Mouse (Mus musculus): Measurements from ENCODE around the gene Osbp2. TPM values are rescaled to one million over a fixed set of nuclear protein-coding genes. Genes with fewer than 3 reads are reported as not detected.

Gene Osbp2
- total RNA-seq, 2 experiments from 2014 or later: 1.1 to 1.3 TPM

DNA sequence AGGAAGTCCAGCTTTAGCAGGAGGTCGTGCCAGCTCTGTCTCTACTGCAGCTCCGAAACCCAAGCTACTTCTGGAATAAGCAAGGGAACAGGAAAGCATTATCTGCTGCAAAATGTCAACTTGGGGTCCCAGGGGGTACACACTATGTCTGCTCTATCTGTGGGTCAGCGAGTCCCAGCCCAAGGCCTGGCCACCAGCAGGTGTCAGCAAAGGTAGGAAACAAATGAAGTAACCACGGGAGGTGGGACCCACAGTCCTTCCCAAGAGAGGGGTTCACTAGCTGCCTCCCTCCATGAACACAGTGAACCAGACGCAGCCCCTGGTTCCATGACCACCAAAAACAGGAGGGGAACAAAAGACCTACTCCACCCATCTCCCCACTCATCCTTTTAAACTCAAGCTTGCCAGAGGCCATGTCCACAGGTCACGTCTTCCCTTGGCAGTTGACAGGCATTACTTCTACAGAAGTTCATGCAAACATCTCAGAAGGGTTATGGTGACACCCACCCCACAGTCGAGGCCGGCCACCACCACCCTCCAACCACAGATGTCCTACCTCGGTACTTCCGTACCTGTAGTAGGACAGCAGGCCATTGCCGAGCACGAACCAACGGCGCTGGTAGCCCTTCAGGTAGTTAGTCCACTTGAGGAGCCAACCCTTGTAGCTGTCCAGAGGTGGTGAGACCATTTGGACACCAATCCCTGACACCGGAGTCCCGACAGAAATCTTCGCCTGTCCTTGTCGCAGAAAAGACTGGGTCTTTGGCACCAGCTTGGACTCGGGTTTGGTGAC lies 846 bp downstream of the Osbp2 start:
- DNase-seq (ENCODE audit: low spot score): no peak

DNA sequence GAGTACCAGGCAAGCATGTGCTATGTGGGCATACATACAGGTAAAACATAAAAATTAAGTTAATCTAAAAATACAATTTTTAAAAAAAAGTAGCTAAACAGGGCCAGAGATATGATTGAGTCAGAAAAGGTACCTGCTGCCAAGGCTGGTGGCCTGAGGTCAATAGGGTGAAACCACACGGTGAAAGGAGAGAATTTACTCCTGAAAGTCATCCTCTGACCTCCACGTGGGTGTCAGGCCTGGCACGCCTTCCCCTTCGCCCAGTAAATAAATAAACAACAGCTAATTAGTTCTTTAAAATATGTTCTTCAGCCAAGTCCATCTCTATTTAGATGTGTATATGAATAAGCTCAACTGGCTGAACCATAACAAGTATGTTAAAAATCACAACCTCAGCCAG lies 3.3 kb downstream of the Osbp2 start:
- DNase-seq (ENCODE audit: low spot score): no peak

DNA sequence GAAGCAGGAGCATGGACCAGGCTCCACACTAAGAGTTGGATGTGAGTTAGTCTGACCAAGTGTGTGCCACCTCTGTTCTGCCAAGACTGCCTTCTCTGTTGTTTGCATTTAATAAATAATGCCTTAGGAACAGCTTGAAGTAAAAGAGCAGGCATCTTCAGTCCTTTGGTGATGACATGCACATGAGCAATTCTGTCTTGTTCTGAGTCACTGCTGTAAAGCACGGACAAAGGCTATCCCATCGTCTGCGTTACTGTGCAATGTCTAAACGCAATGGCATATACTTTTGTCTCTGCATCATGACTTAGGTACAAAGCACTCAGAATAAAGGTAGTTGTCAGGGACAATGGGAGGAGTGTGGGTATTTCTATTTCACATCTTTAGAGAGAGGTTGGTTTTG lies 3.9 kb downstream of the Osbp2 start:
- no peak for DNase-seq (ENCODE audit: low spot score)

DNA sequence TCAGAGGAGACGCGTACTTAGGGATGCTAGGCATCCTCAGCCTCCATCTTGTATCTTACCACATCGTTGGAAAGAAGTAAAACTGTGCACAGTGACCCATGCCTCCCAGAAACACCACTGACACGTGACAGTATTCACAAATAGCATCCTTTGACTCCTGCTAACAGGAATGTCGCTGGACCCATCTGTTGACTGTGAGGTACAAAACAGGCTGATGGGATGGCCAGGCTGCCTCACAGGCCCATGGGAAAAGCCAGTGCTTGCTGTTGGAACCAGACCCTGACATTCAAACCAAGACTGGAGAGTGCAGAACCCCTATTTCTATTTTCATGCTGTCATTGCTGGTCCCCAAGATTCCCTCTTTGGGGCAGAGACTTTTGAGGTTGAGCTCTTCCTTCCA lies 5.8 kb downstream of the Osbp2 start:
- no peak for DNase-seq (ENCODE audit: low spot score)

DNA sequence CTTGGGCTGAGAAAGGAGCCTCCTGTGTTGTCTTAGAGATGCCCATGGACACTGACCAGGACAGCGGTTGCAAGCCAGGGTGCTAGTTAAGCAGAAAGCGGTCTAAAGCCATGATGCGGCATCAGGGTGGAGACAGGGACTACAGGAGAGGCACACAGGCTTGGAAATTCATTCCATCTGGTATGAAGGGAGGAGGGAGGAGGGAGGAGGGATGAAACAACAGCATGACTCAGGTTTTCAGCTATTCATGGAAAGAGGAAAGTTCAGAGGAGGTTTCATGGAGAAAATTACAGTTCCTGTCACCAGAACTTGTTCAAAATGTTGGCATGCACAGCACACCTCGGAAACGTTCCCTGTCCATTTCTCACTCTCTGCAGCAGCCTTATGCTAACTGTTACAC lies 7.9 kb downstream of the Osbp2 start:
- no peak for DNase-seq (ENCODE audit: low spot score)

DNA sequence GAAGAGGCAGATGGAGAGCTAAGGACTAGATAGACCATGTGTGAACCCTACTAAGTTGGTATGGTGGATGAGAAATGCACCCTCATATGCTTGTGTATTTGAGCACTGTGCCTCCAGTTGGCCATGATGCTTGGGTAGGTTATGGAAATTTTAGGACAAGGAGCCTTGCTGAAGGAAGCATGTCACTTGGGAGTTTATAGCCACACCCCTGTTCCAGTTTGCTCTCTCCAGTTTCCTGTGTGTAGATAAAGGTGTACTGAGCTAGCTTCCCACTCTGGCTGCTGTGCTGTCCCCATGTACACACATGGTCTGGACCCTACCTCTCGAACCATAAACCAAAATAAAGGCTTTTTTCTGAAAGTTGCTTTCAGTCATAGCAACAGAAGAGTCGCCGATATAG lies 9.5 kb downstream of the Osbp2 start:
- no peak for DNase-seq (ENCODE audit: low spot score)

DNA sequence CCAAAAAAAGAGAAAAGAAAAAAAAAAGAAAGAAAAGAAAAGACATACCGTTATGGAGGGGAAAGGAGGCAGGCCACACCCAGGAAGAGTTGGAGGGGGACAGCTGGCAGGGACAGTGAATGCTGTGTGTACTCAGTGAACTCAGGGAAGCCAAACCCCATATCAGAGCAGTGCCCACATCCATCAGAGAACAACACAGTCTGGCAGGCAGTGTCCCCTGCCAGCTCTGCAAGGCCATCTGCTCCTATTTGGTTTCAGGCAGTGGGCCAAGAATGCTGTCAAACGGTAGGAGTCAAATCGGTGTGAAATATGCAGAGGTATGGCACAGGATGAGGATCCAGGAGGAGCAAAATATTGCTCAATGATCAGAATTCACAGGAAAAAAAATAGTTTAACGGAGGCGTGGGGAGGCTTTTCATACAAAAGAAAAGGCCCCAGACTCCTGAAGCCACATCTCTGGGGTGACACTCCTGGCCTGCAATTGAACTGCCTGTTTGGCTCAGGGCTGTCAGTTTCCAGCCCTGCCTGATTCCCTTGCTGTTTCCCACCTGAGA lies 10.1 kb downstream of the Osbp2 start:
- DNase-seq (ENCODE audit: low spot score): peak; percentile 17

DNA sequence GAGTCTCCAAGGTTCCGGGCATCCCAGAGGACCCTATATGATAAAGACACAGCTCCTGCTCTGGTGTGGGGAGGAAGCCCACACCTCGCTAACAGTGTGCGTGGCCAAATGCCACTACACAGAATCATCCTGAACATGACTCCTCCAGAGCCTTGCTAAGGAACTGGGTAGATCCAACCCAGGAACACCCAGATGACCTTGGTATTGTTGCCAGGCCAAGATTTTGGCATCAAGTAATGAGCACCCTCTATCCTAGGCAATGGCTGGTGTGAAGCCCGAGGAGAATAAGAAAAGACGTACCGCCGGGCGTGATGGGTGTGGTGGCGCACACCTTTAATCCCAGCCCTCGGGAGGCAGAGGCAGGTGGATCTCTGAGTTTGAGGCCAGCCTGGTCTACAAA lies 10.7 kb downstream of the Osbp2 start:
- DNase-seq (ENCODE audit: low spot score): no peak

DNA sequence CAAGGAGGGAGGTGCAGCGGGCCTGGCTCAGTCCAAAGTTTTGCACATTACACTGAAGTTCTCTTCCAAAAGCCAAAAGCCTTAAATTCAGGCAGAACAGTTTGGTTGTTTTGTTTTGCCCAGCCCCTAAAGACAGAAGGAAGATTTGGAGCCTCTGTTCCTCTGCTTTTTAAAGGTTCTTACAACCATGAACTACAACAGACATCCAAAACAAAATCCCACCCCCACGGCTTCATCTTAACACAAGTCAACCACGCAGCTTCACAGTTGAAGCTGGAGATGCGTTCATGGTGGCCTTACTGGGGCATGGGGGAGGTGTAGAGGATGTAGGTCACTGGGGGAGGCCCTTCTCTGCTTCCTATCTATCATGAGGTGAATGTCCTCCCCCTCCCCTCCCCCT lies 11.8 kb downstream of the Osbp2 start:
- no peak for DNase-seq (ENCODE audit: low spot score)

DNA sequence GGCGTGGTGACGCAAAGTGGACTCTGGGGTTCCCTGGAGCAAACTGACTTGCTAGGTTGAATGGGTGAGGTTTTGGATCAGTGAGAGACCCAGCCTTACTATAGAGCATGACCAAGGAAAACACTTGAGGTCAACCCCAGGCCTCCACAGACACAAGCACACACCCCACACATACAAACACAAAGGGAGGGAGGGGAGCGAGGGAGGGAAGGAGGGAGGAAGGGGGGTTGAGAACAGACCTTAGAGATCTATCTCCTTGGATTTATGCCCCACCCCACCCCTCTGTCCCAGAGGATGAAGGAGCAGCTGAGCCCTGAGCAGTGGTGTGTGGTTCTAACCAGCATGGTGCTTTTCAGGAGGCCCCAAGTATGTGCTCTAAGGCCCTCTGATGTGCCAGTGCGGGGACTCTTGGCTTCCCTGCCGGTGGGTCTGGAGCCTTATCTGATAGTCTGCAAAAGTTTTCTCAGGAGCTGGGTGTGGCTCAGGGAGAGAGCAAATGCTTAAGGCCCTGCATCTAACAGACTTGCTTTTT lies 12.9 kb downstream of the Osbp2 start:
- DNase-seq (ENCODE audit: low spot score): no peak

DNA sequence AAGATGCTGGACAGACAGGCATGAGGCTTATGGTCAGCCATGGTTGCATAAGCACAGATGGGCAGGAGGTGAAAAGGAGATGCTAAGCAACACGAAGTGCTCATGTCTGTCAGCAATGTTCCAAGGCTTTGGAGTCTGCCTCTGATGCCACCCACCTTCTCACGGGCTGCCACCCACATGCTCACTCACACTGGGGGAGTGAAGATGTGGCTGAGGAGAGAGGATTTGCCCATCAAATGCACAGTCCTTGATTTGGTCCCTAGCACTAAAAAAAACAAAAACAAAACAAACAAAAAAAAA lies 13.4 kb downstream of the Osbp2 start:
- no peak for DNase-seq (ENCODE audit: low spot score)

DNA sequence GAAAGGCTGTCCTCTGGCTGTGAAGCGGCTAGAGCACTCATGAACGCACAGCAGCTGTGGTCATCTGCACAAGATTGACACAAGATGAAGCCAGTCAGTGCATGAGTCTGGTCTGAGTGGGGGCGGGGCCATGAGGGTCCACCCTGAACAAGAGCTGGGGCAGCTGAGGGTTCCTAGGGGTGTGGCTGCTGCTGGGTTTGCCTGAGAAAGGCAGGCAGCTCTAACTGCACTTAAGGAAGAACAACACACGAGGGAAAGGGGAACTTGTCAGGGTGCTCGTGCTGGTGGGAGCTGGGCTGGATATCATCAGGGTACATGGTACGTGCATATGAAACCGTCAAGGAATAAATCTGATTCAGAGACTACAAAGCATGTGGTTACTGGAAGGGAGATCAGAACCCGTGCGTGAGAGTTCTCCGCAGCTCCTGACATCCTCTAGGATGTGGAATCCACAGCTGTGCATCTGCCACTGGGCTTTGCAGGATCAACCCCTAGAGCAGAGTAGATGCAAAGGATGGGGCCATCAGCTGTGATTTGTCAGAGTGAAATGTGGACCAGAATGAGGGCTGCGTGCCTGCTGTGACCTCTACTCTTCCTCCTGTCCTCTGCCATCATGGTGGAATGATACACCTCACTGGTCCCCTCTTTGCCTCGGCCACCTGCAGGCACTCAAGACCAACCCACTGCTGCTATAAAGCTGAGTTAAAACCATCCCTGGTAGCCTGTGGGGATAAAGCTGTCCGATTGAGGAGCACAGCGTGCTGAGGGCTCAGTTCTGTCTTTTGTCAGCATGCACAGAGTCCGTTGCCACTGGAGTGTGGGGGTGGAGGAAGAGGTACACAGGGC lies 14.0 kb downstream of the Osbp2 start:
- no peak for DNase-seq (ENCODE audit: low spot score)

DNA sequence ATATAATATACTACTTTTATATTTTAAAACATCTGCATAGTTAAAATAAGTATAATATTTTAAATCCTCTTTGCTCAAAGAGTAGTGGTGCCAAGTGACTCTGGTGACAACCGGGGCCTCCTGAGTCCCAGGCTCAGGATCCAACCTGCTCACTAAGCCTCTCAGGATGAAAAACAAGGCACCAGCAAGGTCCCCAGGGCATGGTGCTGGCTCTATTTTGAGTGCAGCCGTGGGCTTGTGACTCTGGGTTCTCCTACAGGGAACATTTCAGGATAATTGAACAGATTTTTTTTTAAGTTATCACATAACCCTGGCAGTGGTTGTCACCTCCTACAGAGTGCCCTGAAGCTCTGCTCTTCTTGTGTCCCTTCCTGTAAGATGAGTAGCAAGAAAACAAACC lies 17.4 kb downstream of the Osbp2 start:
- DNase-seq (ENCODE audit: low spot score): no peak

DNA sequence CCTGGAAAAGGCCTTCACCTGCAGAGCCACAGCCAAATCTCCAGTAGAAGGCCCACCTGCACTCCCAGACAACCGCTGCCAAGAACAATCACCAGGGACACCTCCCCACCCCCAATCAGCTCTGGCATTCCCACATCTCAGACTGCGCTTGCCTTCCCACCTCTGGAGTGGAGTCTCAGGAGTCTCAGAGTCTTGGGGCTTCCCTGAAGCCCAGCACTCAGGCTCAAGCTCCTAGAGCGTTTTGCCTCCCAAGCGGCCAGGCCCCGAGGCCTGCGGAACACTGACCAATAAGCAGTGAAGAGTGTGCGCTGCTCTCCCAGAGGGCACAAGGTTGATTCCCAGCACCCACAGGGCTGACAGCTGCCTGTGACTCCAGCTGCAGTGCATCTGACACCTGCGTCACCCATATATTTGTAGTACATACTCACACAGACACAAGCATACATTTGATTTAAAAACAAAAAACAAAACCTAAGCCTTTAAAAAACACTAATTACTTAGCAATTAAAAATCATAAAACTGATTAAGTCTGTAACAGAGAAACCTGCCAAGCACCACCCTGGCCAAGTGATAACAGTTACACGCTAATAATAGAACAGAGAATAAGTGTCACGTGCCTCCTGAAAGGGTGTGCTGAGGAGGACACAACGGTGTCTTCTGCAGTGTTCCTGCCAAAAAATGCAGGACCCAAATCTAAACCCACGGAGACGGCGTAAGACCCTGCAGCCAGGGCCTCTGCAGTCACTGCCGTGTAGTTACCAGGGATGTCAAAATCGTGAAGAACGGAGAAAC lies 19.6 kb downstream of the Osbp2 start:
- no peak for DNase-seq (ENCODE audit: low spot score)

DNA sequence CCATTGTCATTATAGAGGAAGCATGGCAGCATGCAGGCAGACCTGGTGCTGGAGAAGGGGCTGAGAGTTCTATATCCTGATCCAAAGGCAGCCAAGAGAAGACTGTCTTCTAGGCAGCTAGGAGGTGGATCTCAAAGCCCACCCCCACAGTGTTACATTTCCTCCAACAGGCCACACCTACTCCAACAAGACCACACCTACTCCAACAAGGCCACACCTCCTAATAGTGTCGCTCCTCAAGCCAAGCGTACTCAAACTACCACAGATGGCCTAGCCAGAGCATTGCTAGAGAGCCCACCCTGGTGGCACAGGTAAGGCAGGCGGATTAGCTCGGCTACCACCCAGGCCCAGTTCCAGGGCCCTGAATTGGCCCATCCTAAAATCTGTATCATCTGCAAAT lies 28.4 kb downstream of the Osbp2 start:
- no peak for DNase-seq (ENCODE audit: low spot score)

DNA sequence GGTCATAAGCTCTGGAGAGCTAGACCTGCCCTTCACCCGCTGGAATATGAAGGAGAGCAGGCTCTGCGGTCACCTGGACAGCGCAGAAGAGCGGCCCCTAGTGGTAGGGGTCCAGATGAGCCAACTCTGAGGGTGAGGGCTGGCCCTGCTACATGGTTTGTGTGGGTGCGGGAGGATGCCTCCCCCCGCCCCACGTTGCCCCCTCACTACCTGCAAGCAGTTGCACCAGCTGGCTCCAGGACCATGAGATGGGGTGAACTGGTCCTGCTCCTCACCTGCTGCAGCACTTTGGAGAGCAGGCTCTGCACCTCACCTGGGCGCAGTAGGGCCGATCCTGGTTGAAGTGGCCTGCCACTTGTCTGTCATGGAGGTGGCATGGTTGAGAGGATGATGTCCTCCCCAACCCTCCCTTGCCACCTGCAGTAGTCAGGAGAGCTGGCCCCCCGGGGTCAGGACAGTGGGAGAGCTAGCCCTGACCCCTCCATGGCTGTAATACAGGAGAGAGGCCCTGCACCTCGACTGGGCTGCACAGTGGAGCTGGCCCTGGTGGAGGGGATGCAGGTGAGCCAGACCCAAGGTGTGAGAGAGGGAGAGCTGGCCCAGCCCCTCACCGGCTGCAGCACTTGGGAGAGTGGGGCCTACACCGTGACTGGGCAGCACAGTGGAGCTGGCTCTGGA lies 29.1 kb downstream of the Osbp2 start:
- DNase-seq (ENCODE audit: low spot score): peak; percentile 15

DNA sequence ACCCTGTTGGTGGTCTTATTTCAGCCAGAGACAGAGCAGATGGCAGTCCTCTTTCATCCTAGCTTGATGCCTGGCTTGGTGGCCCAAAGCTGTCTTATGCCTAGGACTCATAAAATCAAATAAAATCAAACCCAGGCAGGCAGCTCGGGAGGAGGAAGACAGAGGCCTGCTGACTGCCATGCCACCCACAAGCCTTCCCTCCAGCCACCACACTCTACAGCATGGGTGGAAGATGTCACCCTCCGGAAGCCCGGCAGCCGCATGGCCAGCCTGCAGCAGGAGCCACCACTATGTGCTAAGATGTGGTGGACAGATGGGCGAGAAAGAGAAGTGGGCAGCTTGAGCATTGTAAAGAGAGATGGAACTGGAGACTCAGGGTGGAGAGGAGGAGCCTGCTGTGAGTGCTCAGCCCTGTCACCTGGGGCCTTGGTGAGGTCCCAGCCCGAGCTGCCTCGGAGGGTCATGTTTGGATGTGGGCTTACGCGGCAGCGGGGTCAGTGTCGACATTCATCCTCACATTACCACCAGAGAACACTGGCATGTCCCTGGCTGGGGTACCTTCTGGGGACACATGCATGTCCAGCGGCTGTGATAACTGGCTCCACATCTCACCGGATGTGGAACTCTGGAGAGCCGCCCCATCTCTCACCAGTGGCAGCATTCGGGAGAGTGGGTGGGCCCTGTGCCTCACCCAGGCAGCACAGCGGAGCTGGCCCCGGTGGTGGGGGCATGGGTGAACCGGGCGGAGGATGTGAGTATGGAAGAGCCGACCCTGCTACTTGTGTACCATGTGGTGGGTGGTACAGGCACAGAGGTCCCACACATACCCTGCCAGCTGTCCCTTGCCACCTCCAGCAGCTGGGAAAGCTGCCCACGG lies 29.9 kb downstream of the Osbp2 start:
- DNase-seq (ENCODE audit: low spot score): no peak

DNA sequence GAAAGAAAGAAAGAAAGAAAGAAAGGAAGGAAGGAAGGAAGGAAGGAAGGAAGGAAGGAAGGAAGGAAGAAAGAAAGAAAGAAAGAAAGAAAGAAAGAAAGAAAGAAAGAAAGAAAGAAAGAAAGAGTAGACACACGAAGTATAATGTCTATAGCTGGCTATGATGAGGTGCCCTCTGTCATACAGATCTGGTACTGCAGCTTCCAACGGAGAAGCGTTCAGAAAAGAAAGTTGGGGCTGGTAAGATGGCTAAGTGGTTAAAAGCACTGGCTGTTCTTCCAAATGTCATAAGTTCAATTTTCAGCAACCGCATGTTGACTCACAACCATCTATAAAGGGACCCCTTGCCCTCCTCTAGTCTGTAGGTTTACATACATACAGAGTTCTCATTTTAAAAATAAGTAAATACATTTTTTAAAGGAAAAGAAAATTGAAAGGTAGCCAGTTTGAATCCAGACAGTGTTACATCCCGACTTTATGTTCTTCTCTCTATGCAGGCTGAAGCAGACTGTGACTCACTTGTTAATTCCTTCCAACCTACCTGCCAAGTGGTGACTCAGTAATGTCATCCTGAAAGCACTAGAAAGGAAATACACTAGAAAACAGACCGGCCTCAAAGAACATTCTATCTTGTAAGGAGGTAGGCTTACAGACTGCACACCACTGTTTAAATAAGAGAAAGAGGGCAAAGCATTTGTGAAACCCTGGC lies 31.4 kb downstream of the Osbp2 start:
- DNase-seq (ENCODE audit: low spot score): peak; percentile 36

DNA sequence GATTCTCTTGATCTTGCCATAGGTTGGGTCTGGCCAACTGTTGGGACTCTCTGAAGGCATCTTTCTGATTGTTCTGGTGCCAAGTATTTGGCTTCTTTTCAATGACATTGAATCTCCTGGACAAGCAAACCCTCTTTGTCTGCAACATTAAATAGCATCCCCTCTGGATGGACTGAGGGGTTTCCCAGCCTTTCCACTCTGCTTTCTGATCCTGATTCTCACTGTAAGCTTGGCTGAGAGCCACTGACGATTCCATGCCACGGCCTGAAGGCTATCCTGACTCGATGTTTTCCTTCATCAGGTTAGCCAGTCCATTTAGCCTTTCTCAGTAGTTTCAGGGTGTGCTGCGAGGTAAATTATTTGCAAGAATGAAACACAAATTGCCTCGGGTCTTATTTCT lies 34.0 kb downstream of the Osbp2 start:
- DNase-seq (ENCODE audit: low spot score): no peak

DNA sequence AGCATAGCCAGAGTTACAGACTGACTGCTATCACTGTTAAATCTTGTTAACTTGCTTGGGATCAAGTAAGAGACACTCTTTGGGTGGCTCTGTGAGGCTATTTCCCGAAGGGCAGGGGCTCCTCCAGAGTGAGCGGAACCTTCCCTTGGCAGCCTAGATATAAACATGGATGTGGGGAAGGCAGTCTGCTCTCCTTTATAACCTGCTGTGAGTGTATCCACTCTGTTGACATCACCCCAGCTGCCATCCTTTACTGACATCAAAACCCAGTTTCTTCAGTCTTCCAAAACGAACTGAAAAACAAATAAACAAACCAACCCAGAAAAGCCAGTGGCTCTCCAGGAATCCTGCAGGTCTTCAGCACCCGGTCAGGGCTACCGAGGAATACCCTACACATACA lies 39.6 kb downstream of the Osbp2 start:
- DNase-seq (ENCODE audit: low spot score): no peak

Measured in gastrocnemius, adult 18-20 months (tissue).